Mouse (Mus musculus): Measurements from ENCODE around the gene Krtap1-3. TPM values are rescaled to one million over a fixed set of nuclear protein-coding genes. Genes with fewer than 3 reads are reported as not detected.

The Krtap1-3 gene
- polyA plus RNA-seq, 1 experiment from 2014 or later: not detected

DNA sequence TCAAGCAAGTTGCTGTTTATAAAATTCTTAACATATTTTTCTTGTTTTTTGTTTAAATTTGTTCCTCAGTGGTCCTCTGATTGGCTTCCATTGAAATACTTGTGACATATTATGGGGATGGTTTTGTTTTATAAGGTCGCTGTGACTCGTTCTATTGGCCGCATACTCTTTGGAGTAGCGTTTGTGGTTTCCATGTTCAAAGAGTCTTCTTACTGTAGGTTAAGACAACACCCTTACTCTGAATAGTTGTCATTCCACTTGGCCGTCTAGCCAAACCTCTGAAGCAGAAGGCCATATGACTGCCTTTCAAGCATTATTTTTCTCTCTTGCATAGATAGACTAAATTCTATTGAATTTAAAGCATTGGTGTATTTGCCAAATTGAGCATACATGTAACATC, 10.1 kb downstream of the Krtap1-3 start:
- Histone ChIP-seq H3K4me3 (ENCODE audit: low read depth, low read length) (no peak overlapping the region), H3K36me3 (replicated peaks; ENCODE audit: control insufficient read depth, insufficient read depth, low read depth, low read length) (no peaks in the 10 kb centered on the region), H3K4me2 (ENCODE audit: low read depth, low read length) (no peak overlapping the region), H3K4me1 (ENCODE audit: control insufficient read depth, insufficient read depth, low read length) (no peaks in the 10 kb centered on the region), H3K27ac (replicated peaks; ENCODE audit: low read depth, low read length) (no peak overlapping the region), H3K27me3 (ENCODE audit: control insufficient read depth, insufficient read depth, low read length) (no peaks in the 10 kb centered on the region), H3K9me3 (replicated peaks; ENCODE audit: control insufficient read depth, low read length) (no peaks in the 10 kb centered on the region), H3K9ac (replicated peaks; ENCODE audit: low read length) (no peak overlapping the region)
- WGBS: 87% methylated on average over 5 of the region's 5 CpGs
- DNase-seq (ENCODE audit: low spot score): no peak
- ATAC-seq (replicated peaks; ENCODE audit: insufficient number of reproducible peaks, low FRiP score, low TSS enrichment, low read depth): no peak

DNA sequence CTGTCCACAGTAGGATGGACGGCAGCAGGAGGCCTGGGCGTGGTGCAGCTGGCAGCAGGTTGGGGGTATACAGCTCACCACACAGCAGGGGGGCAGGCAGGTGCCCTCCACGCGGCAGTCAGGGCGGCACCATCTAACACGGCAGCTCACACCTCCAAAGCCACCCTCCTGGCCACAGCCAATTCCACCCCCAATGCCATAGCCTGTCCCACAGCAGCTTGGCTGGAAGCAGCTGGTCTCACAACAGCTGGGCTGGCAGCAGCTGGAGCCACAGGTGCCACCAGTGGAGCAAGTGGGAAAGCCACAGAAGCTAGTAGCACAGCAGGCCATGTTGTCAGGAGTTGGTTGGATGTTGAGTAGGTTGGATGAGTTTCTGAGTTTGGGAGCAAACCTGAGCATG, 10.5 kb downstream of the Krtap1-3 start, which contains the start of gene Krtap1-5:
Krtap1-5 (minus strand) TSS at position 381 of the 400 bp plus-strand sequence.
- no peak within 1 kb of the TSS for H3K27ac ChIP-seq (replicated peaks; ENCODE audit: low read depth, low read length)
- H3K9me3 ChIP-seq (replicated peaks; ENCODE audit: control insufficient read depth, low read length): no peaks in the 10 kb centered on the region
- H3K4me1 ChIP-seq (ENCODE audit: control insufficient read depth, insufficient read depth, low read length): no peaks in the 10 kb centered on the region
- H3K4me3 ChIP-seq (ENCODE audit: low read depth, low read length): no peak within 1 kb of the TSS
- ATAC-seq (replicated peaks; ENCODE audit: insufficient number of reproducible peaks, low FRiP score, low TSS enrichment, low read depth) (no peak), DNase-seq (ENCODE audit: low spot score) (no peak)
- no peaks in the 10 kb centered on the region for H3K27me3 ChIP-seq (ENCODE audit: control insufficient read depth, insufficient read depth, low read length)
- 89% methylated on average over 6 of the region's 6 CpGs for WGBS
- no peak within 1 kb of the TSS for H3K9ac ChIP-seq (replicated peaks; ENCODE audit: low read length)
- no peak within 1 kb of the TSS for H3K4me2 ChIP-seq (ENCODE audit: low read depth, low read length)
- H3K36me3 ChIP-seq (replicated peaks; ENCODE audit: control insufficient read depth, insufficient read depth, low read depth, low read length): no peaks in the 10 kb centered on the region

DNA sequence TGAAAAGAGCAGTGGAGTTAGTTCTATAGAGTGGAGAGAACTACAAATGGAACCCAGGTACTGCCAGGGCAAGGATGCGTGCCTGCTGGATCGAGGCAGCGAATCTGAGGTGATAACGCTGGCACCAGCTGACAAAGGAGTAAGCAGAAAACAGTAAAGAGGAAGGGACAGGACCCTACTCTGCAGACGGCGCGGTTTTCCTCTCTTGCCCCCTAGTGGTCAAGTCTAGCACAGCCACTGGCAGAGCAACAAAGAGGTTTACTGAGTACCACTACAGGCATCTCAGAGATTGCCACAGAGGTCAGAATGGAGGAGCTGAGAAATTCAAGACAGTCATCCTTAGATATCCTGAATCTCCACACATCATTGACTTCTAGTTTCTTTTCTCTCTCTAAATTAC, 17.0 kb downstream of the Krtap1-3 start:
- Histone ChIP-seq H3K4me3 (ENCODE audit: low read depth, low read length) (no peak overlapping the region), H3K9me3 (replicated peaks; ENCODE audit: control insufficient read depth, low read length) (no peaks in the 10 kb centered on the region), H3K36me3 (replicated peaks; ENCODE audit: control insufficient read depth, insufficient read depth, low read depth, low read length) (no peaks in the 10 kb centered on the region), H3K4me2 (ENCODE audit: low read depth, low read length) (no peak overlapping the region), H3K27me3 (ENCODE audit: control insufficient read depth, insufficient read depth, low read length) (no peaks in the 10 kb centered on the region), H3K27ac (replicated peaks; ENCODE audit: low read depth, low read length) (no peak overlapping the region), H3K9ac (replicated peaks; ENCODE audit: low read length) (0 out of 2 replicates have a peak overlapping the region, but pooled peaks have one; percentile 6), H3K4me1 (ENCODE audit: control insufficient read depth, insufficient read depth, low read length) (no peaks in the 10 kb centered on the region)
- DNase-seq (ENCODE audit: low spot score) (peak; percentile 89), ATAC-seq (replicated peaks; ENCODE audit: insufficient number of reproducible peaks, low FRiP score, low TSS enrichment, low read depth) (peak; percentile 65; the same call in 1 of the 2 replicates)
- WGBS: 6% methylated on average over 7 of the region's 7 CpGs

DNA sequence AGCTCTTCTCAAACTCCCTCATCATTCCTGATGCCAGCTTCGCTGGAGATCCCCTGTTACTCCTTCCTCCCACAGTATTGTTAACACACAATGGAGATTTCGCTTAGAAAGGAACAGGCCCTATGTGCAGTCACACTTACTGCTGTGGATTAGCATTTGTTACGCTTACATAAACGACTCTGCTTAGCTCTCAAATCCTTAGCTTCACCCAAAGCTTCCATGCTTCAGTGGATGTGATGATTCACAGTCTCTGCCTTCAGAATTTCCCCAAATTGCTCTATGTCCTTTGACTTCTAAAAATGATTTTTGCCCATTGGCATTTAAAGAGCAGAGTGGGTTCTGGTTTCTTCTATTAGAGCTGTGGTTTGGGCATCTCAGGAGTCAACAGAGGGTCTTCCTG, 18.0 kb downstream of the Krtap1-3 start:
- Histone ChIP-seq H3K4me2 (ENCODE audit: low read depth, low read length) (no peak overlapping the region), H3K4me3 (ENCODE audit: low read depth, low read length) (no peak overlapping the region), H3K36me3 (replicated peaks; ENCODE audit: control insufficient read depth, insufficient read depth, low read depth, low read length) (no peaks in the 10 kb centered on the region), H3K27ac (replicated peaks; ENCODE audit: low read depth, low read length) (no peak overlapping the region), H3K27me3 (ENCODE audit: control insufficient read depth, insufficient read depth, low read length) (no peaks in the 10 kb centered on the region), H3K9ac (replicated peaks; ENCODE audit: low read length) (no peak overlapping the region), H3K4me1 (ENCODE audit: control insufficient read depth, insufficient read depth, low read length) (no peaks in the 10 kb centered on the region), H3K9me3 (replicated peaks; ENCODE audit: control insufficient read depth, low read length) (no peaks in the 10 kb centered on the region)
- ATAC-seq (replicated peaks; ENCODE audit: insufficient number of reproducible peaks, low FRiP score, low TSS enrichment, low read depth) (no peak), DNase-seq (ENCODE audit: low spot score) (no peak)
- WGBS: 54% methylated on average over 4 of the region's 4 CpGs

DNA sequence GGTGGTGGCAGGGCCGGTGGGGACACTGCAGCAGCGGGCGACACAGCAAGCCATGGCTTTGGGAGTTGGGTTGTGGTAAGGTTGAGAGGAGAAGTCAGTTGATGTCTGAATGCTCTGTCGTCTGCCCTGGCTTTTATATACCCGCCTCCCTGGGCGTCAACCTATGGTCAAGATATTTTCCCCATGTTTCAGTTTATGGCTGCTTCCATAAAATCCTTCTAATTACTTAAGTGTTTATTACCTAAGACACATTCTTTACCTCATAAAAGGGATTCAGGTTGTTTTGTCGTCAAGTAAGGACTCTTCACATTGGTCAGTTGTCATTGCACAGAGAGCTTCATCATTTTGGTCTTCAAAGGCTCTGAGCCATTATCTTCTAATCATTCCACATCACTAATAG, 24.6 kb downstream of the Krtap1-3 start, which contains the start of gene Krtap3-1:
Krtap3-1 (minus strand) TSS at position 101 of the 400 bp plus-strand sequence.
- Histone ChIP-seq H3K27ac (replicated peaks; ENCODE audit: low read depth, low read length) (no peak within 1 kb of the TSS), H3K4me2 (ENCODE audit: low read depth, low read length) (no peak within 1 kb of the TSS), H3K4me3 (ENCODE audit: low read depth, low read length) (no peak within 1 kb of the TSS), H3K36me3 (replicated peaks; ENCODE audit: control insufficient read depth, insufficient read depth, low read depth, low read length) (no peaks in the 10 kb centered on the region), H3K9ac (replicated peaks; ENCODE audit: low read length) (no peak within 1 kb of the TSS), H3K4me1 (ENCODE audit: control insufficient read depth, insufficient read depth, low read length) (no peaks in the 10 kb centered on the region), H3K9me3 (replicated peaks; ENCODE audit: control insufficient read depth, low read length) (no peaks in the 10 kb centered on the region), H3K27me3 (ENCODE audit: control insufficient read depth, insufficient read depth, low read length) (no peaks in the 10 kb centered on the region)
- ATAC-seq (replicated peaks; ENCODE audit: insufficient number of reproducible peaks, low FRiP score, low TSS enrichment, low read depth) (no peak), DNase-seq (ENCODE audit: low spot score) (no peak)
- 91% methylated on average over 7 of the region's 7 CpGs for WGBS

DNA sequence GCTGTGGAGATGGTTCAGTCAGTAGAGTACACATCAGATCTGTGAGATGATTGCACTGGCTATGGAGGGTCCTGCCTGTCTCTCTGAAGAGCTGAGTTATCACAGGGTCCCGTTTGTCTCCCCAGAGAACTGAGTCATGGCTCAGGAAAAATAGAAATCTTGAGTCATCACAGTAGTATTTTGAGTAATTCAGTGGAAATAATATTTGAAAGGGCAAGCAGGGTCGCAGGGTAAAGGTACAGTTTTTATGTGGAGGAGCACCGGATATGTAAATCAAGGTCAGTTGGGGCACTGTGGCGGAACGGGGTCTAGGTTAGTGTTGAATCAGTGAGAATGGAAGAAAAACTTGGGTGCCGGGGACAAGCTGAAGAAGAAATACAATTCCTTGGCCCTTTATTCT, 28.6 kb downstream of the Krtap1-3 start:
- H3K4me3 ChIP-seq (ENCODE audit: low read depth, low read length): no peak overlapping the region
- H3K27me3 ChIP-seq (ENCODE audit: control insufficient read depth, insufficient read depth, low read length): no peaks in the 10 kb centered on the region
- no peak for DNase-seq (ENCODE audit: low spot score)
- H3K27ac ChIP-seq (replicated peaks; ENCODE audit: low read depth, low read length): no peak overlapping the region
- no peaks in the 10 kb centered on the region for H3K36me3 ChIP-seq (replicated peaks; ENCODE audit: control insufficient read depth, insufficient read depth, low read depth, low read length)
- no peaks in the 10 kb centered on the region for H3K4me1 ChIP-seq (ENCODE audit: control insufficient read depth, insufficient read depth, low read length)
- no peaks in the 10 kb centered on the region for H3K9me3 ChIP-seq (replicated peaks; ENCODE audit: control insufficient read depth, low read length)
- H3K4me2 ChIP-seq (ENCODE audit: low read depth, low read length): no peak overlapping the region
- ATAC-seq (replicated peaks; ENCODE audit: insufficient number of reproducible peaks, low FRiP score, low TSS enrichment, low read depth): no peak
- WGBS: 78% methylated on average over 6 of the region's 6 CpGs
- no peak overlapping the region for H3K9ac ChIP-seq (replicated peaks; ENCODE audit: low read length)

DNA sequence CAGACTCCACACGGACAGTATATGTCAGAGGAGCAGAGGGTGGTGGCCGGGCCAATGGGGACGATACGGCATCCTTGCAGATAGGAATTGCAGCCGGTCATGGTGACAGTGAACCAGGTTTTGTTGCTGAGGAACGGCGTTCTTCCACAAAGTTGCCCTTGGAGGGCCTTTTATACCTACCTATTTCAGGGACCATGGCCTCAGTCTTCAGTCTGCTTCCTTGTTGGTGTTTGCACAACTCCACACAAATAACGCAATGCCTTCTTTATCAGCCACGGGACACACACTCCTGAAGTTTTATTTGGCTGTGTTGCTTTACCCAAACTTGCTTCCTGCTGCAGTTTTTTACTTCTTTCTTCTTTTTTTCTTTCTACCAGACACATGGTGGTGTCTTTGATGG, 31.8 kb downstream of the Krtap1-3 start, which contains the start of gene Gm11939:
Gm11939 (minus strand) TSS at position 101 of the 400 bp plus-strand sequence.
- no peak within 1 kb of the TSS for H3K4me2 ChIP-seq (ENCODE audit: low read depth, low read length)
- no peak for ATAC-seq (replicated peaks; ENCODE audit: insufficient number of reproducible peaks, low FRiP score, low TSS enrichment, low read depth)

DNA sequence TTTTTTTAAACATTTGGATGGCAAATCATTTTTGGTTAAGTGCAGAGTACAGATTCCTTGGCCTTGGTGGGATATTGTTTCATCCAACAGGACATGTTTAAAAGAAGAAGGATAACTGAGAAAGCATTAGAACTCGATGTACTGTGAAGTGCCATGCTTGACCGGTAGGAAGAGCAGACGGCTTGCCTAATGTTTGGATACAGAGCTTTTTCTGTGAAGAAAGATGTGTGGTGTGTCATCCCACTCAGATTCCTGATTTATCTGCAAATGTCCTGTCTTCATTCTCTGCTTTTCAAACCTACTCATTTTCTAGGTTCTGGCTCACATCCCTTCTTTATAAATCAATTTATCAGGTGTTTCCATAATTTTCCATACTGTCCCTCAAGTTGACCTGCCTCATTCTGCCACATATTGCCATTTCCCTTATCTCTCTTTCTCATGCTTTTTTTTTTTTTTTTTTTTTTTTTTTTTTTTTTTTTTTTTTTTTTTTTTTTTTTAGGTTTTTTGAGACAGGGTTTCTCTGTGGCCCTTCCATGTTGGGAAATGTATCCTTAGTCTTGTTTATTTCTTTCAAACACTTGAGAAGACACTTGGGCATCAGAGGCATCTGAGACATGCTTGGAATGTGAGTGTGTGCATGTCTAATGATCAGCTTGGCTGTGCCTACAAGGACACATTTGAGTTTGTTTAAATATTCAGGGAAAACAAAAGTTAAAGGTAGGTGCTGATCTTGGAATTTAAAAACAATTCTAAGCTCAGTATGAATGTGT, 33.0 kb downstream of the Krtap1-3 start:
- H3K4me2 ChIP-seq (ENCODE audit: low read depth, low read length): no peak overlapping the region
- no peak overlapping the region for H3K9ac ChIP-seq (replicated peaks; ENCODE audit: low read length)
- no peaks in the 10 kb centered on the region for H3K27me3 ChIP-seq (ENCODE audit: control insufficient read depth, insufficient read depth, low read length)
- no peak overlapping the region for H3K4me3 ChIP-seq (ENCODE audit: low read depth, low read length)
- no peak overlapping the region for H3K27ac ChIP-seq (replicated peaks; ENCODE audit: low read depth, low read length)
- no peaks in the 10 kb centered on the region for H3K36me3 ChIP-seq (replicated peaks; ENCODE audit: control insufficient read depth, insufficient read depth, low read depth, low read length)
- 65% methylated on average over 3 of the region's 3 CpGs for WGBS
- DNase-seq (ENCODE audit: low spot score) (no peak), ATAC-seq (replicated peaks; ENCODE audit: insufficient number of reproducible peaks, low FRiP score, low TSS enrichment, low read depth) (no peak)
- no peaks in the 10 kb centered on the region for H3K4me1 ChIP-seq (ENCODE audit: control insufficient read depth, insufficient read depth, low read length)
- H3K9me3 ChIP-seq (replicated peaks; ENCODE audit: control insufficient read depth, low read length): no peaks in the 10 kb centered on the region

More for the DNA sequence above, 31.8 kb downstream of the Krtap1-3 start, which contains the start of gene Gm11939:
- 90% methylated on average over 9 of the region's 9 CpGs for WGBS
- no peak within 1 kb of the TSS for H3K4me3 ChIP-seq (ENCODE audit: low read depth, low read length)
- H3K27ac ChIP-seq (replicated peaks; ENCODE audit: low read depth, low read length): no peak within 1 kb of the TSS
- no peak for DNase-seq (ENCODE audit: low spot score)
- H3K36me3 ChIP-seq (replicated peaks; ENCODE audit: control insufficient read depth, insufficient read depth, low read depth, low read length): no peaks in the 10 kb centered on the region
- H3K27me3 ChIP-seq (ENCODE audit: control insufficient read depth, insufficient read depth, low read length): no peaks in the 10 kb centered on the region
- H3K4me1 ChIP-seq (ENCODE audit: control insufficient read depth, insufficient read depth, low read length): no peaks in the 10 kb centered on the region
- no peak within 1 kb of the TSS for H3K9ac ChIP-seq (replicated peaks; ENCODE audit: low read length)
- H3K9me3 ChIP-seq (replicated peaks; ENCODE audit: control insufficient read depth, low read length): no peaks in the 10 kb centered on the region

Data from embryonic facial prominence, embryonic 11.5 days (tissue).